Mouse (Mus musculus) kidney, postnatal 0 days (tissue): ENCODE measurements around the gene Pomgnt1. TPM values are rescaled to one million over a fixed set of nuclear protein-coding genes. Genes with fewer than 3 reads are reported as not detected.

Experiments used
- ATAC-seq: fragments of 200-750 bp; cut with Nextera tagmentation; replicated peaks from 2 replicates; pipeline ENCODE4 v1.8.0; 2017; ENCODE audit warnings: low read depth, moderate number of reproducible peaks, moderate TSS enrichment, moderate library complexity; ENCODE audit not compliant: low FRiP score
- DNase-seq: peaks from one replicate; pipeline ENCODE4 v3.0.0-alpha.2; 2016; ENCODE audit warnings: low spot score
- H3K27ac ChIP-seq: fragments of 300-500 bp; sonication (generic); 2 replicates; pipeline ENCODE4 v1.5.1; 2014; ENCODE audit warnings: mild to moderate bottlenecking
- H3K27me3 ChIP-seq: fragments of 300-500 bp; sonication (generic); 2 replicates; pipeline ENCODE4 v1.6.1; 2014; ENCODE audit warnings: low read length, mixed read lengths; ENCODE audit not compliant: insufficient read depth
- H3K36me3 ChIP-seq: fragments of 300-500 bp; sonication (generic); 2 replicates; pipeline ENCODE4 v1.6.1; 2014; ENCODE audit warnings: low read length, mixed read lengths; ENCODE audit not compliant: insufficient read depth
- H3K4me1 ChIP-seq: fragments of 300-500 bp; sonication (generic); replicated peaks from 2 replicates; pipeline ENCODE4 v1.6.1; 2014; ENCODE audit warnings: antibody characterized with exemption, low read length, mixed read lengths; ENCODE audit not compliant: insufficient read depth
- H3K4me2 ChIP-seq: fragments of 300-500 bp; sonication (generic); 2 replicates; pipeline ENCODE4 v1.6.1; 2014; ENCODE audit warnings: mild to moderate bottlenecking, low read length, moderate library complexity, mixed read lengths
- H3K4me3 ChIP-seq: fragments of 300-500 bp; sonication (generic); replicated peaks from 2 replicates; pipeline ENCODE4 v1.5.1; 2014; ENCODE audit warnings: low read depth, low read length
- H3K9ac ChIP-seq: fragments of 300-500 bp; sonication (generic); 2 replicates; pipeline ENCODE4 v1.6.1; 2014; ENCODE audit warnings: low read depth, low read length
- H3K9me3 ChIP-seq: fragments of 300-500 bp; sonication (generic); replicated peaks from 2 replicates; pipeline ENCODE4 v1.6.1; 2016; ENCODE audit warnings: low read length, inconsistent platforms, mixed read lengths
- CTCF ChIP-seq: IDR thresholded peaks from 2 replicates; pipeline ENCODE4 v1.5.1; 2016; ENCODE audit warnings: antibody characterized with exemption, low read depth, mild to moderate bottlenecking, moderate library complexity
- WGBS: fragments of 180-500 bp; shearing (Covaris S2); extraction: QIAGEN DNeasy Blood & Tissue Kit; methylation state at CpG from one replicate; pipeline ENCODE4 v1.1.7; 2014; 5-methylcytosine and 5-hydroxymethylcytosine counted together
- polyA plus RNA-seq: library from polyadenylated mRNA; unstranded; fragments of >200 nt; fragmentation: Nextera tagmentation; extraction: Ambion mirVana; gene quantifications from 2 replicates; pipeline ENCODE4 v1.2.1, GENCODE M21; 2015

The Pomgnt1 gene
- polyA plus RNA-seq, 1 experiment from 2014 or later = 52.2 TPM

- no peak for ATAC-seq
- 63% methylated on average over 7 of the region's 7 CpGs for WGBS
- Histone ChIP-seq H3K9me3 (no peaks in the 10 kb centered on the region), H3K27ac (peak overlapping the region; percentile 90), H3K36me3 (no peaks in the 10 kb centered on the region), H3K4me1 (peaks cover 35% of the 10 kb centered on the region), H3K4me3 (0 out of 2 replicates have a peak overlapping the region, but pooled peaks have one; percentile 6), H3K9ac (peak overlapping the region; percentile 49), H3K27me3 (no peaks in the 10 kb centered on the region), H3K4me2 (peak overlapping the region; percentile 41)
- TF ChIP-seq CTCF = no peak
- DNase-seq = no peak
Observed at GRCm38 (mm10) chr4:116175711-116176542, 52.3 kb downstream of the Pomgnt1 start.

- Histone ChIP-seq H3K4me1 (peaks cover 35% of the 10 kb centered on the region), H3K27ac (peak overlapping the region; percentile 90), H3K9ac (peak overlapping the region; percentile 49), H3K36me3 (no peaks in the 10 kb centered on the region), H3K27me3 (no peaks in the 10 kb centered on the region), H3K4me2 (peak overlapping the region; percentile 41), H3K9me3 (no peaks in the 10 kb centered on the region), H3K4me3 (peak overlapping the region; percentile 6; the same call in 1 of the 2 replicates)
- WGBS = 16% methylated on average over 10 of the region's 10 CpGs
- no peak for TF ChIP-seq CTCF
- peak; percentile 82 for DNase-seq
- peak; percentile 93 for ATAC-seq
Observed at GRCm38 (mm10) chr4:116176543-116176988, 52.9 kb downstream of the Pomgnt1 start.

DNA sequence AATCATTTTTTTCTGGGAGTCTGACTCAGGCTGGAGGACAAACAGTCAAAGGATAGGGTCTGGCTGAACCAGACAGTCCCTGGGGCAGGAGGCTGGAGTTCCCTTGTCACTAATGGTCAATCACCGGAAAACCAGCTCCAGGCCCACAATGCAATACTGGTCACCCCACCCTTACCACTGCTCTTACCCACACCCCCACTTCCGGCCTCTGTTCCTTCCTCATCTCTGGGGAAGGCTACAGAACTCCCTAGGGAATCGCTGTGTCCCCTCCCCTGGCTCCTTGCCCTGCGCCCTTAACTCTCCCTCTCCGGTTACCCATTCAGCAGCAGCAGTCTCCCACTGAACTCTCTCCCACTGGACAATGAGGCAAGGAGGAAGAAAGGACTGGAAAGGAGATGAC, 53.5 kb downstream of the Pomgnt1 start:
- Histone ChIP-seq H3K36me3 (no peaks in the 10 kb centered on the region), H3K4me1 (peaks cover 35% of the 10 kb centered on the region), H3K4me3 (peak overlapping the region; percentile 6; the same call in 1 of the 2 replicates), H3K9ac (0 out of 2 replicates have a peak overlapping the region, but pooled peaks have one; percentile 9), H3K27ac (peak overlapping the region; percentile 90), H3K4me2 (peak overlapping the region; percentile 41), H3K9me3 (no peaks in the 10 kb centered on the region), H3K27me3 (no peaks in the 10 kb centered on the region)
- no peak for TF ChIP-seq CTCF
- WGBS = 12% methylated on average over 5 of the region's 5 CpGs
- no peak; the same call in 1 of the 2 replicates for ATAC-seq
- peak; percentile 85 for DNase-seq

GRCm38 (mm10) chr4:116182079-116182478, 58.4 kb downstream of the Pomgnt1 start:
- no peaks in the 10 kb centered on the region for H3K36me3 ChIP-seq
- H3K9ac ChIP-seq = no peak overlapping the region
- no peaks in the 10 kb centered on the region; the same call in 1 of the 2 replicates for H3K27me3 ChIP-seq
- 60% methylated on average over 3 of the region's 3 CpGs for WGBS
- TF ChIP-seq CTCF = no peak
- DNase-seq (no peak), ATAC-seq (no peak)
- no peak overlapping the region for H3K4me3 ChIP-seq
- peaks cover 13% of the 10 kb centered on the region; the same call in 1 of the 2 replicates for H3K4me1 ChIP-seq
- no peak overlapping the region for H3K4me2 ChIP-seq
- no peaks in the 10 kb centered on the region for H3K9me3 ChIP-seq
- H3K27ac ChIP-seq = no peak overlapping the region

- H3K27ac ChIP-seq = peak overlapping the region; percentile 64
- H3K36me3 ChIP-seq = no peaks in the 10 kb centered on the region
- H3K9me3 ChIP-seq = no peaks in the 10 kb centered on the region
- 0 out of 2 replicates have a peak overlapping the region, but pooled peaks have one; percentile 4 for H3K9ac ChIP-seq
- H3K4me3 ChIP-seq = no peak overlapping the region
- H3K27me3 ChIP-seq = no peaks in the 10 kb centered on the region; the same call in 1 of the 2 replicates
- peak; percentile 47 for DNase-seq
- ATAC-seq = no peak
- peak overlapping the region; percentile 36 for H3K4me2 ChIP-seq
- TF ChIP-seq CTCF = no peak
- H3K4me1 ChIP-seq = 0 out of 2 replicates have a peak, but pooled peaks cover 7% of the 10 kb centered on the region
- WGBS = 8% methylated on average over 12 of the region's 12 CpGs
Observed at GRCm38 (mm10) chr4:116182745-116183144, 59.1 kb downstream of the Pomgnt1 start.

DNA sequence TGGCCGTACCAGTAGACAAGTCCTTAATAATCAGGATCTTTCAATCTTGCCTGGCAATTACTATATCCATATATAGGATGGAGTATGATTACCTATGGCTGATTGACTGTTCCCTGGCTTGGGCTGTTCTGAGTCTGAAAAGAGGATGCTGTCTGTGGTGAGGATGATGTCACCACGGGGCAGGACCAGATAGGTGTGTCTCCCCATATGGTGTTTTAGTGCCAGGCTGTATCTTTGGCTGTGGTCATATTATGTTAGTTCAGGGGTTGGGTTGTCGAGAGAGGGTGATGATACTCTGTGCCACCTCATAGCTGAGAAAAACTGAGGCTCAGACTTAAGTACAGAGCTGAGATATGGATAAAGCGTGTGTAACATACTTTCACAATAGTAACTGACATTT, 61.4 kb downstream of the Pomgnt1 start:
- TF ChIP-seq CTCF = no peak
- ATAC-seq (no peak), DNase-seq (no peak)
- no peaks in the 10 kb centered on the region for H3K9me3 ChIP-seq
- H3K36me3 ChIP-seq = no peaks in the 10 kb centered on the region
- H3K27ac ChIP-seq = no peak overlapping the region
- no peak overlapping the region for H3K9ac ChIP-seq
- H3K4me3 ChIP-seq = no peak overlapping the region
- H3K4me1 ChIP-seq = 0 out of 2 replicates have a peak, but pooled peaks cover 7% of the 10 kb centered on the region
- H3K27me3 ChIP-seq = no peaks in the 10 kb centered on the region; the same call in 1 of the 2 replicates
- WGBS = 81% methylated on average over 4 of the region's 4 CpGs
- no peak overlapping the region for H3K4me2 ChIP-seq
